ENCODE assay signal across 10 mouse cellular contexts in genomic region chr15:5239901-5240300, GRCm38 (mm10). TPM values are rescaled to one million over a fixed set of nuclear protein-coding genes. Genes with fewer than 3 reads are reported as not detected.
DNase-seq lines count a peak whose midpoint lies in the region; ATAC-seq and TF ChIP-seq lines count a peak whose summit lies in the region.
"Had no signal": no experiment of that assay in that cellular context is flagged by ENCODE, and none has a peak within 500 bp of the region (broad histone marks: within the 10 kb centered on the region; RNA-seq: fewer than 3 reads in every experiment).

No protein-coding gene starts in this region.

- no peaks in the 10 kb centered on the region; the same call in 1 of the 2 replicates for H3K79me2 ChIP-seq in heart, adult 2 months (replicated peaks; ENCODE audit: control insufficient read depth, insufficient read depth, low read length)

- TF ChIP-seq POLR2A in heart, adult 2 months (IDR thresholded peaks at IDR 0.05; ENCODE audit: insufficient read depth, low read depth, low read length) = no peak
- no peak for TF ChIP-seq POLR2A in cerebellum, adult 2 months (IDR thresholded peaks at IDR 0.05; ENCODE audit: borderline replicate concordance, insufficient read depth, low read length)

- no peak overlapping the region for H3K9ac ChIP-seq in heart, adult 2 months (ENCODE audit: low read depth, low read length)
- H3K9ac ChIP-seq in heart, embryonic 11.5 days (ENCODE audit: low read depth, low read length) = no peak overlapping the region
- H3K9ac ChIP-seq in liver, embryonic 15.5 days = 0 out of 2 replicates have a peak overlapping the region, but pooled peaks have one; percentile 5
- H3K9ac ChIP-seq: limb, embryonic 15.5 days had no signal

- TF ChIP-seq CTCF in heart, adult 2 months (IDR thresholded peaks at IDR 0.05) = no peak
- no peak for TF ChIP-seq CTCF in cerebellum, adult 2 months (IDR thresholded peaks at IDR 0.05; ENCODE audit: borderline replicate concordance, insufficient read depth, low read depth, low read length)

- H3K27ac ChIP-seq in heart, adult 2 months = peak overlapping the region; percentile 42
- H3K27ac ChIP-seq in heart, embryonic 11.5 days (ENCODE audit: low read depth, low read length) = no peak overlapping the region
- peak overlapping the region; percentile 51 for H3K27ac ChIP-seq in liver, embryonic 15.5 days (replicated peaks)
- no peak overlapping the region for H3K27ac ChIP-seq in cerebellum, adult 2 months (ENCODE audit: insufficient read depth, low read length)
- H3K27ac ChIP-seq: limb, embryonic 15.5 days had no signal

- 45% methylated on average over 6 of the region's 6 CpGs for WGBS in heart, adult 2 months
- 48% methylated on average over 6 of the region's 6 CpGs for WGBS in heart, embryonic 11.5 days (ENCODE audit: insufficient replicate concordance)
- 15% methylated on average over 6 of the region's 6 CpGs for WGBS in liver, embryonic 15.5 days (ENCODE audit: insufficient replicate concordance)
- WGBS in cerebellum, adult 2 months = 67% methylated on average over 6 of the region's 6 CpGs

- no peak for DNase-seq in heart, adult 2 months
- peak; percentile 31 for DNase-seq in urinary bladder, postnatal 14 days (ENCODE audit: low spot score)
- no peak for DNase-seq in urinary bladder, adult 2 months (ENCODE audit: low spot score)
- DNase-seq in cerebellum, adult 2 months = no peak
- DNase-seq in left cerebral cortex, postnatal 4 days = no peak

- H3K36me3 ChIP-seq in heart, adult 2 months (ENCODE audit: control insufficient read depth, insufficient read depth, low read length) = peaks cover 8% of the 10 kb centered on the region
- no peaks in the 10 kb centered on the region for H3K36me3 ChIP-seq in heart, embryonic 11.5 days (ENCODE audit: control insufficient read depth, insufficient read depth, low read length)
- H3K36me3 ChIP-seq in liver, embryonic 15.5 days (replicated peaks) = 0 out of 2 replicates have a peak, but pooled peaks cover under 1% of the 10 kb centered on the region
- H3K36me3 ChIP-seq: limb, embryonic 15.5 days had no signal

- no peak overlapping the region for H3K4me2 ChIP-seq in heart, embryonic 11.5 days
- peak overlapping the region; percentile 100 for H3K4me2 ChIP-seq in liver, embryonic 15.5 days
- H3K4me2 ChIP-seq: limb, embryonic 15.5 days had no signal

- intact Hi-C loops in heart, adult 2 months (cut with DNase I) = loop anchor here (5.0 to 10.0 kb wide), 5 partner anchors 67 to 967 kb away; no protein-coding TSS in a partner anchor
- intact Hi-C loops in left cerebral cortex, postnatal 4 days (cut with DNase I) = loop anchor here (5.0 kb wide), 2 partner anchors 677 to 967 kb away; no protein-coding TSS in a partner anchor

- H3K4me1 ChIP-seq in heart, adult 2 months (ENCODE audit: control insufficient read depth, insufficient read depth, low read length) = peaks cover 4% of the 10 kb centered on the region; the same call in 1 of the 2 replicates
- H3K4me1 ChIP-seq in heart, embryonic 11.5 days (ENCODE audit: control insufficient read depth, insufficient read depth, low read length) = peaks cover 11% of the 10 kb centered on the region; the same call in 1 of the 2 replicates
- peaks cover 77% of the 10 kb centered on the region for H3K4me1 ChIP-seq in liver, embryonic 15.5 days (replicated peaks)
- H3K4me1 ChIP-seq in cerebellum, adult 2 months (ENCODE audit: control insufficient read depth, insufficient read depth, low read length) = peaks cover 10% of the 10 kb centered on the region

- no peak for TF ChIP-seq EP300 in heart, adult 2 months (IDR thresholded peaks at IDR 0.05; ENCODE audit: insufficient read depth, low read depth, low read length)

- ATAC-seq in heart, embryonic 11.5 days (replicated peaks; ENCODE audit: insufficient number of reproducible peaks, low FRiP score, low TSS enrichment) = no peak
- ATAC-seq in liver, embryonic 15.5 days (ENCODE audit: insufficient read depth) = no peak
- no peak for ATAC-seq in monocyte, adult 5-6 weeks (replicated peaks; ENCODE audit: insufficient number of reproducible peaks, low FRiP score, low TSS enrichment, poor library complexity, severe bottlenecking)
- ATAC-seq: CD4-positive, CD25-positive, alpha-beta regulatory T cell, adult 4 months had no signal

- peaks cover 2% of the 10 kb centered on the region; the same call in 1 of the 2 replicates for H3K27me3 ChIP-seq in heart, adult 2 months (ENCODE audit: control insufficient read depth, insufficient read depth, low read length)
- peaks cover 27% of the 10 kb centered on the region for H3K27me3 ChIP-seq in heart, embryonic 11.5 days (ENCODE audit: control insufficient read depth, insufficient read depth, low read length)
- peaks cover 33% of the 10 kb centered on the region for H3K27me3 ChIP-seq in liver, embryonic 15.5 days
- H3K27me3 ChIP-seq in cerebellum, adult 2 months (ENCODE audit: control insufficient read depth, insufficient read depth, low read length) = no peaks in the 10 kb centered on the region

- H3K9me3 ChIP-seq in heart, embryonic 11.5 days (replicated peaks; ENCODE audit: control insufficient read depth, low read length) = no peaks in the 10 kb centered on the region
- H3K9me3 ChIP-seq in liver, embryonic 15.5 days (replicated peaks) = no peaks in the 10 kb centered on the region
- H3K9me3 ChIP-seq: limb, embryonic 15.5 days had no signal

- H3K4me3 ChIP-seq in heart, adult 2 months = peak overlapping the region; percentile 64
- H3K4me3 ChIP-seq in heart, embryonic 11.5 days (ENCODE audit: low read depth, low read length) = no peak overlapping the region
- H3K4me3 ChIP-seq in liver, embryonic 15.5 days (replicated peaks) = peak overlapping the region; percentile 15
- no peak overlapping the region for H3K4me3 ChIP-seq in cerebellum, adult 2 months (replicated peaks; ENCODE audit: insufficient read depth, low read depth, low read length)
- H3K4me3 ChIP-seq: limb, embryonic 15.5 days had no signal

RNA-seq across cellular contexts. Expression of gene Ptger4, which starts 4.1 kb away (rescaled TPM):
- total RNA-seq in heart, adult 2 months (2021) = 1 to 10 TPM; 1.8 to 2.8 TPM
- polyA plus RNA-seq in heart, adult 2 months (2012; rRNA removed) = 2.9 and 4.4 TPM in 2 replicates
- 1.6 and 1.8 TPM in 2 replicates for polyA plus RNA-seq in heart, embryonic 11.5 days (2014; fragmentation: Nextera tagmentation; extraction: Ambion mirVana)
- polyA plus RNA-seq in urinary bladder, adult 2 months (2012; rRNA removed) = 8.0 and 9.6 TPM in 2 replicates
- polyA plus RNA-seq in liver, embryonic 15.5 days (2015; fragmentation: Nextera tagmentation; extraction: Ambion mirVana) = 1.5 and 1.6 TPM in 2 replicates
- polyA plus RNA-seq in cerebellum, adult 2 months (2012; rRNA removed) = 1.1 and 1.2 TPM in 2 replicates
- total RNA-seq in monocyte, adult 5-6 weeks (2017) = 24.1 to 40.3 TPM (median 24.5 TPM) in 3 replicates
- total RNA-seq in left cerebral cortex, postnatal 4 days (2021) = 1 to 10 TPM; 2.8 to 3.4 TPM

RNA-seq across cellular contexts. Expression of gene Ttc33, which starts 54.6 kb away (rescaled TPM):
- 10 to 100 TPM; 37.5 to 45.2 TPM for total RNA-seq in heart, adult 2 months (2021)
- 10.4 and 18.7 TPM in 2 replicates for polyA plus RNA-seq in heart, adult 2 months (2012; rRNA removed)
- polyA plus RNA-seq in heart, embryonic 11.5 days (2014; fragmentation: Nextera tagmentation; extraction: Ambion mirVana) = 35.0 and 37.5 TPM in 2 replicates
- polyA plus RNA-seq in urinary bladder, adult 2 months (2012; rRNA removed) = 31.0 and 38.4 TPM in 2 replicates
- polyA plus RNA-seq in liver, embryonic 15.5 days (2015; fragmentation: Nextera tagmentation; extraction: Ambion mirVana) = 13.5 and 15.7 TPM in 2 replicates
- polyA plus RNA-seq in cerebellum, adult 2 months (2012; rRNA removed) = 55.4 and 59.6 TPM in 2 replicates
- 22.5 to 48.1 TPM (median 41.8 TPM) in 3 replicates for total RNA-seq in monocyte, adult 5-6 weeks (2017)
- 10 to 100 TPM; 38.9 to 39.9 TPM for total RNA-seq in left cerebral cortex, postnatal 4 days (2021)

Comparison
In these comparisons a context has a peak if more than half of its experiments do, and no peak if none do; other contexts are left out.
1. H3K27ac ChIP-seq: peak in heart, adult 2 months (single experiment) and liver, embryonic 15.5 days (single experiment); none in heart, embryonic 11.5 days (single experiment) and cerebellum, adult 2 months (single experiment).
2. H3K4me3 ChIP-seq: peak in heart, adult 2 months (single experiment) and liver, embryonic 15.5 days (single experiment); none in heart, embryonic 11.5 days (single experiment) and cerebellum, adult 2 months (single experiment).